Mouse (Mus musculus): ENCODE data around the gene 2310009B15Rik.

- no peak for TF ChIP-seq CTCF (IDR thresholded peaks at IDR 0.05; ENCODE audit: extremely low read depth, insufficient read length, insufficient replicate concordance, low read depth, low read length)
- no peak for TF ChIP-seq POLR2A (IDR thresholded peaks at IDR 0.05; ENCODE audit: low read depth, low read length)
Measured at GRCm38 (mm10) chr1:138840440-138841305, 16.0 kb downstream of the 2310009B15Rik start.
